Mouse (Mus musculus): ENCODE data around the gene Adcy2.

Adcy2 gene

GRCm38 (mm10) chr13:68707296-68707747 is 292.0 kb downstream of the Adcy2 start:
- in situ Hi-C loops (cut with MboI; ENCODE audit: unreplicated experiment in 2 of 2): no loop called here

DNA sequence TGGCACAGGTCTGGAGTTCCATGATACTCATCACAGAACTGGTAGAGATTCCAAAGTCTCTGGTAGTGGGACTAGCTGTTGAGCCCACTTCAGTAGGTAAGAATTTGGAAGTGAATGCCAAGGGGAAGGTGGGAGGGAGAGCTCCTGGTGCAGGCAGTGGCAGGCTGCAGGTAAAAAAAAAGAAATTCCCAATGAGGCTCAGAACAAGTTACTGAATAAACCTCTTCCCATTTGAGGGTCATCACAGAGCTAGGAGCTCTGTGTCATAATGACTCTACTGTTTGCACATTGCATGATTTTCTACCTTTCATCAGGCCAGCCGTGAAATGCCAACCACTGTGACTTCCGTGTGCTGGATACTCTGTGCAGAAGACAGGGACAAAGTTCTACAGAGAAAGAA is 314.4 kb downstream of the Adcy2 start:
- in situ Hi-C loops (cut with MboI; ENCODE audit: unreplicated experiment in 2 of 2): no loop called here

DNA sequence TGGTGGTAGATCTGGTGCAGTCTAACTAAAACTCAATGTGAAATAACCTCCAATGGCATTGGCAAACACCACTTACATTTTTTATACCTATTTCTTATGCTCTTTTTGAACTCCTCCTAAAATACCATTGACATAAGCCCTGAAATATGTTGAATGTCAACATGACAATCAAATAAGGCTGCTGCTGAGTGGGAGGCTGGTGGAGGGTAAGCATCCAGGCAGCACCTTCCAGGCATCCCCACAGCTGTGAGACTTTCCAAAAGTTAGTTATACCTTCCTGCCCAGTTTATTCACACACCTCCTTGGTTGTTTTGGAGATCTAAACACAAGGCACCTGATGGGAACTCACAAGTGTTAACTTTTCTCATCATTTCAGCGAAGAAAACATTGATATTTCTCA is 318.9 kb downstream of the Adcy2 start:
- in situ Hi-C loops (cut with MboI; ENCODE audit: unreplicated experiment in 2 of 2): no loop called here

- in situ Hi-C loops (cut with MboI; ENCODE audit: unreplicated experiment in 2 of 2): no loop called here
These were observed 356.6 kb downstream of the Adcy2 start for GRCm38 (mm10) chr13:68642786-68643185.

GRCm38 (mm10) chr13:68627041-68627440 is 372.3 kb downstream of the Adcy2 start:
- in situ Hi-C loops (cut with MboI; ENCODE audit: unreplicated experiment in 2 of 2): no loop called here

GRCm38 (mm10) chr13:68622792-68623191 is 376.5 kb downstream of the Adcy2 start:
- in situ Hi-C loops (cut with MboI; ENCODE audit: unreplicated experiment in 2 of 2): no loop called here

GRCm38 (mm10) chr13:68607652-68608405 is 391.5 kb downstream of the Adcy2 start:
- in situ Hi-C loops (cut with MboI; ENCODE audit: unreplicated experiment in 2 of 2): loop anchor here in 1 of 2 experiments (10.0 kb wide), 1 partner anchor 467 kb away; no protein-coding TSS in a partner anchor

- in situ Hi-C loops (cut with MboI; ENCODE audit: unreplicated experiment in 2 of 2): loop anchor here in 1 of 2 experiments (10.0 kb wide), 1 partner anchor 469 kb away; no protein-coding TSS in a partner anchor
These were observed 393.6 kb downstream of the Adcy2 start for GRCm38 (mm10) chr13:68605689-68606126.

GRCm38 (mm10) chr13:68603085-68603484 is 396.3 kb downstream of the Adcy2 start:
- in situ Hi-C loops (cut with MboI; ENCODE audit: unreplicated experiment in 2 of 2): loop anchor here in 1 of 2 experiments (10.0 kb wide), 1 partner anchor 472 kb away; no protein-coding TSS in a partner anchor

- in situ Hi-C loops (cut with MboI; ENCODE audit: unreplicated experiment in 2 of 2): loop anchor here in 1 of 2 experiments (10.0 kb wide), 1 partner anchor 474 kb away; no protein-coding TSS in a partner anchor
These were observed 398.2 kb downstream of the Adcy2 start for GRCm38 (mm10) chr13:68601184-68601583.

GRCm38 (mm10) chr13:68598953-68599352 is 400.4 kb downstream of the Adcy2 start:
- in situ Hi-C loops (cut with MboI; ENCODE audit: unreplicated experiment in 2 of 2): loop anchor here (25.0 kb wide), 6 partner anchors 862 to 1662 kb away; partner anchors contain the start of genes Med10 (in 2 of the 2), Gm28557 (in 1 of the 2), Rslcan18 (in 1 of the 2) and Srd5a1 (in 1 of the 2)

GRCm38 (mm10) chr13:68597667-68598066 is 401.7 kb downstream of the Adcy2 start:
- in situ Hi-C loops (cut with MboI; ENCODE audit: unreplicated experiment in 2 of 2): loop anchor here (25.0 kb wide), 6 partner anchors 860 to 1660 kb away; partner anchors contain the start of genes Med10 (in 2 of the 2), Gm28557 (in 1 of the 2), Rslcan18 (in 1 of the 2) and Srd5a1 (in 1 of the 2)

GRCm38 (mm10) chr13:68597199-68597598 is 402.1 kb downstream of the Adcy2 start, which contains the start of gene 1700001L19Rik:
TSS of gene 1700001L19Rik (plus strand) at chr13:68597421.
- in situ Hi-C loops (cut with MboI; ENCODE audit: unreplicated experiment in 2 of 2): loop anchor here (25.0 kb wide), 6 partner anchors 860 to 1660 kb away; partner anchors contain the start of genes Med10 (in 2 of the 2), Gm28557 (in 1 of the 2), Rslcan18 (in 1 of the 2) and Srd5a1 (in 1 of the 2)

GRCm38 (mm10) chr13:68593797-68594196 is 405.5 kb downstream of the Adcy2 start:
- in situ Hi-C loops (cut with MboI; ENCODE audit: unreplicated experiment in 2 of 2): loop anchor here (25.0 kb wide), 6 partner anchors 856 to 1656 kb away; partner anchors contain the start of genes Med10 (in 2 of the 2), Gm28557 (in 1 of the 2), Rslcan18 (in 1 of the 2) and Srd5a1 (in 1 of the 2)

DNA sequence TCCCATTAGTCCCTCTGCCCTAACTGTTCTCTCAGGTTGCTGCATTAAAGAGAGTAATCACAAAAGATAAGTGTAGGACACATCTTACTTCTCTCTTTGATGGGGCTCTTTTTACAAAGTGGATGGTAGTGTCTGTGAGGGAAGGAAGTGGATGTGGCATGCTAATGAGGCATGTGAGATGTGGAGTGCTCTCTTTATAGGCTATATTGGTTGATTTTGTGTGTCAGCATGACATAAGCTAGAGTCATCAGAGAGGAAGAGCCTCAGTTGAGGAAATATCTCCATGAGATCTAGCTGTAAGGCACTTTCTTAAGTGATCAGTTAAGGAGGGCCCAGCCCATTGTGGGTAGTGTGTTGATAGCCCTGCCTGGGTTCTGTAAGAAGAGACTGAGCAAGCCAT is 411.0 kb downstream of the Adcy2 start:
- in situ Hi-C loops (cut with MboI; ENCODE audit: unreplicated experiment in 2 of 2): loop anchor here (10.0 to 25.0 kb wide), 7 partner anchors 851 to 1651 kb away; partner anchors contain the start of genes Med10 (in 2 of the 2), Gm28557 (in 1 of the 2), Nsun2 (in 1 of the 2) and Rslcan18 (in 1 of the 2)

- in situ Hi-C loops (cut with MboI; ENCODE audit: unreplicated experiment in 2 of 2): loop anchor here (10.0 to 25.0 kb wide), 7 partner anchors 848 to 1648 kb away; partner anchors contain the start of genes Med10 (in 2 of the 2), Gm28557 (in 1 of the 2), Nsun2 (in 1 of the 2) and Rslcan18 (in 1 of the 2)
These were observed 413.9 kb downstream of the Adcy2 start for GRCm38 (mm10) chr13:68585441-68585840.

DNA sequence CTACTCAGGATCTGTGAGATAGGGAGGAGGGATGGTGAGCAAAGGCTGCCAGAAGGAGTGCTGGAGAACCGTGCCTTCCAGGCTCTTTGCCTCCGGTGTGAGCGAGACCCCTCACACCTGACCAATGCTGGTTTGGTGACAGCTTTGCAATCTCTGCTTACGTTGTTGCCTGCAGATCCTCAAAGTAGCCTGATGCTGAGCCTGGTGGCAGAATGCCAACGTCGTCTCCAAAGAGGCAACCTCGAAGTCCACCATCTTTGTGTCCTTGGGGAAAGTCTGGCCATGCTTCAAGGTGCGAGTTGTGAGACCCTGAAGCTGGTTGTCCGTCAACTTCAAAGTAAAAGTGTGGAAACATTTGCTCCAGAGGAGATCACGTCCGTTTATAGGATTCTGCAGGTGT is 415.4 kb downstream of the Adcy2 start:
- in situ Hi-C loops (cut with MboI; ENCODE audit: unreplicated experiment in 2 of 2): loop anchor here (5.0 to 25.0 kb wide), 8 partner anchors 847 to 1647 kb away; partner anchors contain the start of genes Med10 (in 2 of the 2), Srd5a1 (in 2 of the 2), Gm28557 (in 1 of the 2) and Nsun2 (in 1 of the 2)

DNA sequence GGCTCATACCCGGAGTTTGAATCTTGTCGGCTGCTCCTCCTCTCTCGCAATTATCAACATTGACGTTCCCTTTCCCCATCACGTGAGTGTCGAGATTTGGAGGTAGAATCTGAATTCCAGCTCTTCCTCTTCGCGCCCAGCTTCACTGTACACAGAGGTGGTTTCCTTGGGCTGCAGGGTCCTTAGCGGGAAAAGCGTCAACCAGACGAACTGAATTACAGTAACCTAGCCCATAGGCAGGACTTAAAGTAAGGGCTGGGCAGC is 416.9 kb downstream of the Adcy2 start:
- in situ Hi-C loops (cut with MboI; ENCODE audit: unreplicated experiment in 2 of 2): loop anchor here (5.0 to 25.0 kb wide), 8 partner anchors 845 to 1645 kb away; partner anchors contain the start of genes Med10 (in 2 of the 2), Srd5a1 (in 2 of the 2), Gm28557 (in 1 of the 2) and Nsun2 (in 1 of the 2)

GRCm38 (mm10) chr13:68581747-68582516 is 417.4 kb downstream of the Adcy2 start, which contains the start of the genes Mtrr and Fastkd3:
TSS of gene Mtrr (minus strand) at chr13:68582149.
TSS of gene Fastkd3 (plus strand) at chr13:68582234.
- in situ Hi-C loops (cut with MboI; ENCODE audit: unreplicated experiment in 2 of 2): loop anchor here (5.0 to 25.0 kb wide), 8 partner anchors 845 to 1645 kb away; partner anchors contain the start of genes Med10 (in 2 of the 2), Srd5a1 (in 2 of the 2), Gm28557 (in 1 of the 2) and Nsun2 (in 1 of the 2)
